Mouse (Mus musculus): ENCODE results near the gene Cpne5. TPM values are rescaled to one million over a fixed set of nuclear protein-coding genes. Genes with fewer than 3 reads are reported as not detected.
A peak's percentile ranks its signal among the peaks of the same experiment; 100 is the strongest.

Gene Cpne5
- polyA plus RNA-seq, 1 experiment from 2014 or later: 17.9 TPM

DNA sequence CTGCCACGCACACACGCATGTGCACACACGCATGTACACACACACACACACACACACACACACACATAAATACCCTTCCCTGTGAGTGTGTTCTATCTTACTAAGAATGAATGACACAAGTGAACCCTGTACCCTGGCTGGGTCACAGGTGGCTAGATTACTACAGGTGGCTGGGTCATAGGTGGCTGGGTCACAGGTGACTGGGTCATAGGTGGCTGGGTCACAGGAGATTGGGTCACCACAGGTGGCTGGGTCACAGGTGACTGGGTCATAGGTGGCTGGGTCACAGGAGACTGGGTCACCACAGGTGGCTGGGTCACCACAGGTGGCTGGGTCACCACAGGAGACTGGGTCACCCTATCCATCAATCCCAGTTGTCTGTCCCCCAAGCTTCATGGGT is 27.9 kb downstream of the Cpne5 start:
- H3K9ac ChIP-seq: no peak overlapping the region
- H3K4me2 ChIP-seq: no peak overlapping the region
- WGBS: 92% methylated on average over 3 of the region's 3 CpGs
- H3K9me3 ChIP-seq (replicated peaks): no peaks in the 10 kb centered on the region
- no peak overlapping the region for H3K4me3 ChIP-seq
- ATAC-seq (replicated peaks; ENCODE audit: insufficient number of reproducible peaks, insufficient read depth, low FRiP score, low read depth): no peak
- H3K4me1 ChIP-seq (replicated peaks): peaks cover 20% of the 10 kb centered on the region
- H3K36me3 ChIP-seq: no peaks in the 10 kb centered on the region
- peaks cover 3% of the 10 kb centered on the region; the same call in 1 of the 2 replicates for H3K27me3 ChIP-seq
- no peak overlapping the region for H3K27ac ChIP-seq

DNA sequence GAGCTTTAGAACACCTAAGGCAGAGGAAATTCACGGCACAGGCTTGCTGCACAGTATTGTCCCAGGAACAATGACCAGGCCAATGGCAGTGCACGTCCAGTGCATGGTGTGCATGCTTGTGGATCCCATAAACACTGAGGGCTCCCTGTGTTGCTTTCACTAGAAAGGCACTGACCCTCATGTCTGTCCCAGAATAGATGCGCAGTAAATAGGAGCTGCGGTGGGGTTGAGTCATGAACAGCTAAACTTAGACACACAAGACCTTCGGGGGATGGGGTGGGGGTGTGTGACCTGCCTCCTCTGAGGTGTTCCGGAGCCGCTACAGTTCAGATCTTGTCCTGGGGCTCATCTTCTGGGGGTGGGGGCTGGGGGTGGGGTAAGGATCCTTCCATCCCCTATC is 31.9 kb downstream of the Cpne5 start:
- Histone ChIP-seq H3K4me1 (replicated peaks) (peaks cover 12% of the 10 kb centered on the region), H3K4me2 (0 out of 2 replicates have a peak overlapping the region, but pooled peaks have one; percentile 15), H3K9me3 (replicated peaks) (no peaks in the 10 kb centered on the region), H3K27me3 (no peaks in the 10 kb centered on the region), H3K36me3 (no peaks in the 10 kb centered on the region), H3K9ac (no peak overlapping the region), H3K27ac (peak overlapping the region; percentile 51), H3K4me3 (no peak overlapping the region)
- ATAC-seq (replicated peaks; ENCODE audit: insufficient number of reproducible peaks, insufficient read depth, low FRiP score, low read depth): peak; percentile 64; the same call in 1 of the 2 replicates
- 37% methylated on average over 7 of the region's 7 CpGs for WGBS

DNA sequence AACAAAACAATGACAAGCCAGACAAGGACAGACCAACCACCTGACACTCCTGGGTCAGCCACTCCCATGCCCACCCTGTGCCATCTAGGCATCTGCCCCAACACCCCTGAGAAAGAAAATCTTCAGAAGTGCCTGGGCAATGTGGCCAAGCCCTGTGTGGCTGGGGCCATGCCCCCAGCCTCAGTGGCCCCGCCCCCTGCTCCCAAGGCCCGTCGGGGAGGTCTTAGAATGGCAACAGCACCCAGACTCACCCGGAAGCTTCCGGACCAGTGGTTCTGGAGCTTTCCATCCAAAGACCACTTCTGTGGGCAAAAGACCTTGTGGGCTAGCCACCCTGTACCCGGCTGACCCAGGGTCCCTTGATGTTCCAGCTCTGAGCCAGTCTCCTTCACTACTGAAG is 35.4 kb downstream of the Cpne5 start:
- no peak overlapping the region for H3K27ac ChIP-seq
- no peak overlapping the region for H3K4me2 ChIP-seq
- no peak overlapping the region for H3K4me3 ChIP-seq
- H3K9me3 ChIP-seq (replicated peaks): no peaks in the 10 kb centered on the region
- H3K9ac ChIP-seq: no peak overlapping the region
- peaks cover 14% of the 10 kb centered on the region for H3K4me1 ChIP-seq (replicated peaks)
- no peak for ATAC-seq (replicated peaks; ENCODE audit: insufficient number of reproducible peaks, insufficient read depth, low FRiP score, low read depth)
- whole genome bisulfite sequencing: 87% methylated on average over 6 of the region's 6 CpGs
- H3K27me3 ChIP-seq: no peaks in the 10 kb centered on the region
- no peaks in the 10 kb centered on the region for H3K36me3 ChIP-seq

DNA sequence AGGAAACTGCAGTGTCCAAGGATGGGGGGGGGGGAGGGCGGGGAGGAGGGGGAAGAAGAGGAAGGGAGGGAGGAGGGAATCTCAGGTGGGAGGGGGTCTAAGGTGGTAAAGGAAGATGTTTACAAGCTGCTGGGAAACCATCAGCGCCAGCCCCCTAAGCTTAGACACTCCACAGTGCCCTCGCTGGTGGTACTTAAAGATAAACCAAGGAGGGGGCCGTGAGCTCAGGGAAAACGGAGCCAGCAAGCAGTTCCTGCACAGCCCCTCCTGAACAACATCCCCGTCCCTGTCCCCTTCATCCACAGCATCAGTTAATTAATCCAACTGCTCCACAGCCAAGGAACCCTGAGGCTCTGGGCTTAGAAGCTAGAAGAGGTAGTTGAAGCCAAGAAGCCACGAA is 38.1 kb downstream of the Cpne5 start:
- no peak overlapping the region for H3K27ac ChIP-seq
- H3K27me3 ChIP-seq: no peaks in the 10 kb centered on the region
- 40% methylated on average over 6 of the region's 7 CpGs for WGBS
- no peaks in the 10 kb centered on the region for H3K9me3 ChIP-seq (replicated peaks)
- no peak overlapping the region for H3K9ac ChIP-seq
- H3K4me2 ChIP-seq: no peak overlapping the region
- ATAC-seq (replicated peaks; ENCODE audit: insufficient number of reproducible peaks, insufficient read depth, low FRiP score, low read depth): no peak
- H3K4me3 ChIP-seq: no peak overlapping the region
- peaks cover 3% of the 10 kb centered on the region; the same call in 1 of the 2 replicates for H3K4me1 ChIP-seq (replicated peaks)
- H3K36me3 ChIP-seq: no peaks in the 10 kb centered on the region

DNA sequence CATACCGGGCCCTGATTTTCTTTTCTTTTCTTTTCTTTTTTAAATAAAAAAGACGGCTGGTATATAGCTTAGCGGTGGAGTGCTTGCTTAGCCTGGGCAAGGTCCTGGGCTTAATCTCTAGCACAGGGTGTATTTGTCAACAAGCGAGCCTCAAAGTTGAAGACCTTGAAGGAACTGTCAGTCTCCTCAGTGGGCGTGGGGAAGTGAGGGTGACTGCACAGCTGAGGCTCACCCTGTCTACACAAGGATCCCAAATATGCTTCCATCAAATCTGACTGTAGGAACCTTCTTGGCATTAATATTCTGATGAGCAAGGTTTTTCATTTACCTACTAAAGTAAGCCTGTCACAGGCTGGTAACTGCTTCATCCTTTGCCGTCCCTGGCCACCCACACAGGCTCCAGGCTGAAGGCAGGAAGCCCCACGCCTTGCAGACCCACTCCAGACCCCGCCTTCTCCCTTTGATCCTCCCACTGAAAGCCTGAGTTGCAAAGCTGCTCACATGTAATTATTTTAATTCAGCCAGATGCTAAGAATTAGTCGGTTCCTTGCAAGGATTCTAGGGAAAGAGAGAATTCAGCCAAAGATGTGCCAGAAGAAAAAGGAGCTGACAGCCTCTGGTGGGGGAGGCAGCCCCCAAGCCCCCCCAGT is 38.7 kb downstream of the Cpne5 start:
- Histone ChIP-seq H3K4me3 (no peak overlapping the region), H3K36me3 (no peaks in the 10 kb centered on the region), H3K4me1 (replicated peaks) (peaks cover 3% of the 10 kb centered on the region; the same call in 1 of the 2 replicates), H3K4me2 (no peak overlapping the region), H3K9ac (no peak overlapping the region), H3K27ac (no peak overlapping the region), H3K27me3 (no peaks in the 10 kb centered on the region), H3K9me3 (replicated peaks) (no peaks in the 10 kb centered on the region)
- no peak for ATAC-seq (replicated peaks; ENCODE audit: insufficient number of reproducible peaks, insufficient read depth, low FRiP score, low read depth)
- 36% methylated on average over 9 of the region's 9 CpGs for WGBS

DNA sequence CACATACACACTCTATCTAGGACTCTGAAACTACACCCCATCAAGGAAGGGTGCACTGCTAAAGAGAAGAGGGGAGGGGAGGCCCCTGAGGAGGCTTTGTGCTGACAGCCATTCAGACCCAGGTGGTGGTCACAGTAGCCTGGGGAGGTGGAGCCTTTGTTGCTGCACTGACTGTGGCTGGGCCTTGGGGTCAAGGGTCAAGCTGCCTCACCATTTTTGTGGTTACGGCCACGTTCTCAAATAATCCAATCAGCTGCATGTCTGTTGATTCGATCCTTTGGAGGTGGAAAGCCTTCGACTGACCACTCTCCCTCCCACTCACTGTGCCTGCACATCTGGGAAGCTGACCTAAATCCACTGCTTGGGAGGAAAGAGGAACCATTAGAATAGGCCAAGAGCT is 42.4 kb downstream of the Cpne5 start:
- no peak overlapping the region for H3K9ac ChIP-seq
- no peaks in the 10 kb centered on the region for H3K36me3 ChIP-seq
- no peak overlapping the region for H3K4me2 ChIP-seq
- H3K4me3 ChIP-seq: no peak overlapping the region
- H3K27ac ChIP-seq: no peak overlapping the region
- WGBS: 74% methylated on average over 4 of the region's 4 CpGs
- ATAC-seq (replicated peaks; ENCODE audit: insufficient number of reproducible peaks, insufficient read depth, low FRiP score, low read depth): no peak
- peaks cover 5% of the 10 kb centered on the region; the same call in 1 of the 2 replicates for H3K4me1 ChIP-seq (replicated peaks)
- H3K27me3 ChIP-seq: no peaks in the 10 kb centered on the region
- no peaks in the 10 kb centered on the region for H3K9me3 ChIP-seq (replicated peaks)

DNA sequence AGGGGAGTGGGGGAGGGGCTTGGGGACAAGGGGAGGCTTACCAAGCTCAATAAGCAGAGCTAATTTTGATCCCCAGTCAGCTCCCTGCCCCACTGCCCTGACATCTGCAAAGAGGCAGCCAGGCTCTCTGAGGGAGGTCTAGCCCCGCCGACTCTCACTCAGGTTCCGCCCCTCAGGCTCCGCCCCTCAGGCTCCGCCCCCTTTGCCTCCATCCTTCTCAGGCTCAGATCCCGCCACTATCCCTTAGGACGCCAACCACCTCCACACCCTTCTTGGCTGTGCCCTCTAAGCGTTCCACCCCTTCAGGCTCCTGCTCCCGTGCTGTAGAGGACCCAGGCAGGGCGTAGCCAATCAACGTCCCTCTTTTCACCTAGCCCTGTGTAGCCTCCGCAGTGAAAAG is 49.0 kb downstream of the Cpne5 start:
- WGBS: 8% methylated on average over 12 of the region's 12 CpGs
- peak; percentile 36; the same call in 1 of the 2 replicates for ATAC-seq (replicated peaks; ENCODE audit: insufficient number of reproducible peaks, insufficient read depth, low FRiP score, low read depth)
- Histone ChIP-seq H3K4me2 (peak overlapping the region; percentile 47), H3K4me3 (peak overlapping the region; percentile 22), H3K9me3 (replicated peaks) (no peaks in the 10 kb centered on the region), H3K27me3 (peaks cover 13% of the 10 kb centered on the region; the same call in 1 of the 2 replicates), H3K36me3 (no peaks in the 10 kb centered on the region), H3K9ac (no peak overlapping the region), H3K4me1 (replicated peaks) (peaks cover 12% of the 10 kb centered on the region), H3K27ac (no peak overlapping the region)

DNA sequence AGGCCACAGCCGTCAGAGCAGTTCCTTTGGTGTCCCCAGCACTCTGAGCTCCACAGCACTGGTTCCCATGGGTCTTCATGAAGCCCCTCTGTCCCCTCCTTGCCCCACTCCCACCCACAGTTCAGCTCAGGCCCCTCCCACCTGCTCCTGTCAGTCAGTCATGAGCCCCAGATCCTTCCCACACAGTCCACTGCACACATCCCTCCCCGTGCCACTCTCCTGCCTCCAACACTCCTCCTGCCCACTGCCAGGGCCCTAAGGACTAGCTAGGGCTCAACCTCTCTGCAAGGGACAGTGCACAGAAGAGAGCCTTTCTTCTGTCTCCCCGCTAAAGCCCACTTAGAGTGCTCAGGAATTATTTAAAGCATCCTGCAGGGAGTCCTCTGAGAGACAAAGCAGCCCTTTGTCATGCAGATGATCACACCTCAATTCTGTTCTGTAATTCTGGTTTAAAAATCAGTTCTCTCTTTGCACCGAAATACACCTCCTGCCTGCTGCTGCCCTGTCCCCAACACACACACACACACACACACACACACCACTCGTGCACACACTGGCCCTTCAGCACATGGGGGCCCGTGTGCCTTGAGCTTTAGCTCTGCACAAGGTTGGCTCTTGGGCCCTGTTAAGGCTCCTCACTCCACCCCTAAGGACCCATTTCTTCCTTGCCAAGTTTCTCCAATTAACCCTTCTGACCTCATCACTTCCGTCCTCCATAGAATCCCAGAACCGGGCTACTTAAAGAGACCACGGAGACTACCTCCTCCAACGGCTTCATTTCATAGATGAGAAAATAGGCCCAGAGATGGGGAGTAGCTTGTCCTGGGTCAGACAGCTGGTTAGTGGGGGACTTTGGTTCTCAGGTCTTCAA is 50.7 kb downstream of the Cpne5 start:
- peaks cover 13% of the 10 kb centered on the region; the same call in 1 of the 2 replicates for H3K27me3 ChIP-seq
- H3K4me1 ChIP-seq (replicated peaks): peaks cover 10% of the 10 kb centered on the region
- no peak overlapping the region for H3K9ac ChIP-seq
- H3K9me3 ChIP-seq (replicated peaks): no peaks in the 10 kb centered on the region
- H3K36me3 ChIP-seq: no peaks in the 10 kb centered on the region
- no peak overlapping the region for H3K27ac ChIP-seq
- ATAC-seq (replicated peaks; ENCODE audit: insufficient number of reproducible peaks, insufficient read depth, low FRiP score, low read depth): no peak
- no peak overlapping the region for H3K4me3 ChIP-seq
- H3K4me2 ChIP-seq: no peak overlapping the region
- whole genome bisulfite sequencing: 53% methylated on average over 10 of the region's 10 CpGs

DNA sequence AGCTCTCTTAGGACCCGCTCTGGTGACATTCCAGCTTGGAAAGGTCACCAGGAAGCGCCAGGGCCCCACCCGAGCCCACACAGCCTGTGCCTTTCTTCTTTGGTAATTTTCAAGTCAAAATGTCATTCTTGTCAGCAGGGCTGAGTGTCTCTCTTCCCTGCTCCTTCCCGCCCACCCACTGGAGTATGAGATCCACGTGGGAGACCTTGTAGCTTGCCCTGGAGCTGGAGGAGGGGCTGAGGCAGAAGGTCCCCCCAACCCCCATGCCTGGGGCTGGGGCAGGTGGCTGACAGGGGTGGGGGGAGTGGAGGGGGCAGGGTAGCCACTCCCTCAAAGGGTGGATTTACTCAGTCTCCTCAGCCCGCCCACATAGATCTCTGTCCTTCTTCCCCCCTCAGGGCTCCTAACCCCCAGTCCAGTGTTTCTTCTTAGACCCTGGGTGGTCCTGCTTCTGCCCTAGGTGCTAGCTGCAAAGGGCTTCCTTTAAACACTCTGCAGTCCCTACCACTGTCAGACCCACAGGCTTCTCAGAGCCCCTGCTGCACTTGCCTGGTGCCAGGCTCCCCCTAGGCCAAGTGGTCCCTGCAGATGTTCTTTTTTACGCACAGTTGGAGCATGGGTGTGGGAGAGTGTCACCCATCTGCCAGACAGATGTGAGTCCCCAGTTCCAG is 52.5 kb downstream of the Cpne5 start:
- H3K4me3 ChIP-seq: no peak overlapping the region
- WGBS: 54% methylated on average over 7 of the region's 7 CpGs
- H3K4me2 ChIP-seq: no peak overlapping the region
- H3K27me3 ChIP-seq: peaks cover 13% of the 10 kb centered on the region; the same call in 1 of the 2 replicates
- peaks cover 10% of the 10 kb centered on the region for H3K4me1 ChIP-seq (replicated peaks)
- no peaks in the 10 kb centered on the region for H3K36me3 ChIP-seq
- ATAC-seq (replicated peaks; ENCODE audit: insufficient number of reproducible peaks, insufficient read depth, low FRiP score, low read depth): no peak
- no peak overlapping the region for H3K27ac ChIP-seq
- H3K9ac ChIP-seq: no peak overlapping the region
- no peaks in the 10 kb centered on the region for H3K9me3 ChIP-seq (replicated peaks)

DNA sequence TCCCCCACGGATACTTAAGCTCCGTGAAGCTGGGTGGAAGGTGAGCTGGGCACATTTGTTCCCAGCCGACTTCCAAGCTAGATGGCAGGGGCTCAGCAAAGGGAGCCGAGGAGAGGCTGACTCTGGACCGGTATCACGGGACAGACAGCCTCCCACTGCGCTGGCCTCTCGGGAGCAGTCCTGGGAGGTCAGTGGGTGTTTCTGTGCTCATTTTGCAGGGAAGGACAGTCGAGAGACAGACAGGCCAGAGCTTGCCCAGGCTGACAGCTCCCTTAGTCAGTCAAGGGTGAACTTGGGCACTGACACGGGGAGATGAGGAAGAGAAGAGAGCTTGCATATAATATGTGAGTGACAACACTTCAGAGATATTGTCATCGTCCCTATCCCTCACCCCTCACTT is 54.8 kb downstream of the Cpne5 start:
- Histone ChIP-seq H3K4me2 (no peak overlapping the region), H3K4me1 (replicated peaks) (peaks cover 2% of the 10 kb centered on the region), H3K27ac (no peak overlapping the region), H3K36me3 (no peaks in the 10 kb centered on the region), H3K27me3 (no peaks in the 10 kb centered on the region), H3K4me3 (no peak overlapping the region), H3K9ac (no peak overlapping the region), H3K9me3 (replicated peaks) (no peaks in the 10 kb centered on the region)
- 50% methylated on average over 11 of the region's 11 CpGs for WGBS
- ATAC-seq (replicated peaks; ENCODE audit: insufficient number of reproducible peaks, insufficient read depth, low FRiP score, low read depth): no peak

DNA sequence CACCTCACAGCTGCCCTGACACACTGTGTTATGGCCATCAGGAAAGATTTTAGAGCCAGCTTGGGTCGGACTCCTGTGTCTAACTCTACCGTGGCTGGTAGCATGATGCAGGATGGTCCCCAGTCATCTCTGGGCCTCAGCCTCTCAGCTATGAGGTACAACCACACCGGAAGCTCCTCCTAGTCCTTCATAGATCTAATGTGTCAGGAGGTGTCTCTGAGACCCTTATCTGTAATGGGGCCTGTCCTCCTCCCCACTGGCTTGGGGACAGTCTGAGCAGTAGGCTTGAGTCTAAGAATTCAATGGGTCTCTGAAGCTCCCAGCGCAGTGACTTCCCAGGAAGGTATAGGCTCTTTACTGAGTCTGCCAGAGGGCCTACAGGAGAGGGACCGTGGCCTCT is 56.2 kb downstream of the Cpne5 start:
- H3K4me3 ChIP-seq: no peak overlapping the region
- H3K27me3 ChIP-seq: no peaks in the 10 kb centered on the region
- H3K36me3 ChIP-seq: no peaks in the 10 kb centered on the region
- H3K9ac ChIP-seq: no peak overlapping the region
- H3K9me3 ChIP-seq (replicated peaks): no peaks in the 10 kb centered on the region
- 65% methylated on average over 5 of the region's 5 CpGs for WGBS
- no peak overlapping the region for H3K27ac ChIP-seq
- no peak for ATAC-seq (replicated peaks; ENCODE audit: insufficient number of reproducible peaks, insufficient read depth, low FRiP score, low read depth)
- peaks cover 4% of the 10 kb centered on the region for H3K4me1 ChIP-seq (replicated peaks)
- H3K4me2 ChIP-seq: no peak overlapping the region
